Mouse (Mus musculus) T-helper 2 cell (primary cell): Measurements from ENCODE around the gene Haus8.
"Not testable (repeated sequence)": the region's sequence is repeated elsewhere in the genome, so short reads cannot be mapped to it uniquely, and the experiment has no call there.

Source experiments
- in situ Hi-C: fragments of 300-600 bp; cut with MboI, MseI; formaldehyde crosslinking; loops from one replicate; pipeline ENCODE4 v1.15.1; 2025; ENCODE audit warnings: high pct_unique_total_duplicates

Haus8 gene

DNA sequence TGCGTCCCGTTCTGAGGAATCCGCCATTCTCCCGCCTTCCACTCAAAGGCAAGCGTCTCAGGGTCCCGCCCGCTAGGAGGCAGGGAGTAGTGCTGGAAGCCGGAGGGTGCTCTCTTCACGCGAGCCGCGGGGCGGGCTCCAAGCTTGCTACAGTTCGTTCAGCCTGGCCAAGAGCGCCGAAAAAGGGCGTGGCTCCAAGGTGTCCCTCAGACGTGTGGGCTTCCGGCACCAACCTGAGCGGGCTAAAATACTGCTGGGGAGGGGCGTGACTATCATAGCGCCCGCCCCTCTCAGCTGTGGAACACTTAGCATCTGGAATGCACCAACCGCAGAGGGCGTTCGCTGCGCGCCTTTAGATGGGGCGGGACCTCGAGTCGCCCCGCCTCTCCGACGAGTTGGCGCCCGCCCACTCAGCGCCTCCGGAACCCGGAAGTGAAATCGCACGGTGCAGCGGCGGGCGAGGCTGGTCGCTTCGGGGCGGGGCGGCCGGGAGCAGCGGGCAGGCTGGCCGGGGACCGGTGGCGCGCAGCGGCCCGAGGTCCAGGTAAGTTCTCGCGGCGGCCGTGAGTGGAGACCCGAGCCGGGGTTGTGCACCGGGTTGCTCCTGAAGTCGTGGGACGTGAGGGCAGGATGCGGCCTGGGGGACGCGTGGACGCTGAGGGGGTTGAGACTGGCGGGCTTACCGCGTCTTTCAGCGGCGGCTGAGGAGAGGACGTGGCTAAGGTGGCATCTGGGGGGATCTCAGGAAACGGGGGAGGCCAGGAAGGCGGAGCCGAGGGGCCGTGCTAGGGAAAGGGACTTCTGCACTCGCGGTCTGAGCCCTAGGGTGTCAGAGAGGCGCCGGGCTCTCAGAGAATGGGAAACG, at the start of gene Haus8, which contains the start of gene Myo9b:
Gene Haus8, minus strand, starts transcription at position 649 of the 865 bp plus-strand sequence.
Gene Myo9b, plus strand, starts transcription at position 429 of the 865 bp plus-strand sequence.
- in situ Hi-C loops: no loop called here

DNA sequence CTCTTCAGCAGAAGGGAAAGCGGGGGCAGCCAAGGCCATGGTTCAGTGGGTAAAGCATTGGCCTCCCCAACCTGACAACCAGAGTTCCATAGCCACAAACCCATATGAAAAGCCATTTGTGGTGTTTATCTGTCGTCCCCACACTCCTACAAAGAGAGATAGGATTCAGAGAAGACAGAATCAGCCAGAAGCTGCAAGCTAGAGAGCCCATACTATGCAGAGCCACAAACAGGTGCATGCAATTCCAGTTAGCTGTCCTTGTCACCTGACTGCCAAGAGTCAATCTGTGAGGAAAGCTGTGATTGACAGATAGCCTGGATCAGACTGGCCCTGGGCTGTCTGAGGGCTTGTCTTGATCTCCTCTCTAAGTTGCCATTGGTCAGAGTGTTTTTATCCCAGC, 47.0 kb upstream of the Haus8 start:
- in situ Hi-C loops: not testable (repeated sequence)

DNA sequence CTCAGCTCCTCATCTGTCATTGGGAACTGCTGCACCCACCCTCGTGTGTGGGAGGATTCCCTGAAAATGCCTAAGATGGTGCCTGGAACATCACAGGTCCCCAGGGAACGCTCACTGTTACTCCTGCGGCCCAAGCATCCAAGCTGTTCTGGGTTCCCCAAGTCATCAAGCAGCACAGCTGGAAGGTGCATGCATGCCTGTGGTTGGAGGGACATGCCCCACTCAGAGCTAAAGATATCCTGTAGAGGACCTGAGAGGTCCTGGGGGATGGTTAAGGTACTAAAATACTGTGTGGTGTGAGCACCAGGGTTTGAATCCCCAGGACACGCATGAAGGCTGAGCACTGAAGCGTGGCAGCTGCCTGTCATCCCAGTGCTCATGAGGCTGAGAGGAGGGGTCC, 45.9 kb upstream of the Haus8 start:
- in situ Hi-C loops: not testable (repeated sequence)

DNA sequence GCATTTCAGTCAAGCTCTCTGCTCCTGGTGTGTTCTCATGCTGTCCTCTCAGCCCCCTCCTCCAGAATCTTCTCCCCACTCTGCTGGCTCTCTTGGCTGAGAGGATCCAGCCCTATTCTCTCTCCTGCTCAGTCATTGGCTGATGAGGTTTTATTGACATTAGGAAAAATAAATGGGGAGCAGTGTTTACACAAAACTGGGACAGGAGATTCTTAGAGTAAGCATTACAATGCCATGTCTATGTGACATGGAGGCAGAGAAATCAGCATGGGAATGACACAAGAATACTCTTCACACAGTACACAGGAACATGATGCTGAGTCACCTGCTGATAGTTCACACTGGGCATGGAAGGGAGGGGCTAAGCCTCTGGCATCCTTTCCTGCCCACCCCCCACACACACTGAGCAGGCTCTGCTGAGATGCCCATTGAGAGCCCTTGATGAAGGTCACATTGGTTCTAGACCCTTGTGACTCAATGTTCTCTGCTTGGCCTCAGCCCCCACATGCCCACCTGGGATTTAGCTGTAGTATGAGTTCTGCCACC, 43.8 kb upstream of the Haus8 start:
- in situ Hi-C loops: no loop called here

DNA sequence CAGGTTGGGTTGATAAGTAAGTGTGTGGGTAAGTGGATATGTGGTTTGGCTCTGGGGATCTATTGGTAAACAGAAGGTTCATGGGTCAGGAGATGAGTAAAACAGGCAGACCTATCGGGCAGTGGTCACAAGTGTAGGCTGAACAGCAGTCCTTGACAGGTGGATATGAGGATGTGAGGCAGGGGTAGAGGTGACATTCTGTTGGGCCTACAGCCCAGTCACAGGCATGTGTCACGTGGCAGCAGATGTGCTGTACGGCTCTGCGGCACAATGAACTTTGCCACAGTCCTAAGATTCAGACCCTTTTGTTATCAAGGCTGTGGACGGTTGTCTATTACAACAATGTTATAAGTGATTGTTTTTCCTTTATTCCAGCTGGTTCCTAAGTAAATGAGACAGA, 43.2 kb upstream of the Haus8 start:
- in situ Hi-C loops: no loop called here

DNA sequence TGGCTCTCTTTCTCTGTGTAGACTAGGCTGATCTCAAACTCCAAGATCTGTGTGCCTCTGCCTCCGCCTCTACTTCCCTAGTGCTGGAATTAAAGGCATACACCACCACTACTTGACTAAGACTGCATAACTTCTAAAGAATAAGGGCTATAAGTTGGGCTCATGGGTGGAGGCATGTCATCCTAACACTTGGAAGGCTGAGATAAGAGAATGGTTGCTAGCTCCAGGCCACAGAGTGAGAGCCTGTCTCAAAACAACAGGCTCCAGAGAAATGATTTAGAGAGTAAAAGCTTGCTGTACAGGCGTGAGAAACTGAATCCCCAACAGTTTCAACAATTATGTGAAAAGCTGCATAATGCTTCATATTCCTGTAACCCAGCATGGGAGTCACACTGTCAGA, 41.2 kb upstream of the Haus8 start:
- in situ Hi-C loops: no loop called here

DNA sequence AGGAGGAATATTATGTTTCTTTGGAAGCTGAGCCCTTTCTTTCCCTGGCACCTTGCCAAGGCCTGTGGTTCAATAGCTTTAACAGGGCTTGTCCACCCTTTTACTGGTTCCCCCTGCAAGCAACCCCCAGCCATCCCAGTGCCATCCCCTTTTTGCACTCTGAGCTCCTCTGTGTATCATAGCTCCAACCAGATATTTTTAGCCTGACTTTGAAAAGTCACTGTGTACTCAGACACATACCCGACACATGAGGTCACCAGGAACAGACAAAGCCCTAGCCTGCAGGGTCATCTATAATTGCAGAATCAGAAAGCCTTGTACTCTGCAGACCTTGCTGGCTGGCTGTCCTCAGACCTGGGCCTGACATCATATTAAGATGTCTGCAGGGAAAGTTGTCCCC, 40.0 kb upstream of the Haus8 start:
- in situ Hi-C loops: no loop called here

DNA sequence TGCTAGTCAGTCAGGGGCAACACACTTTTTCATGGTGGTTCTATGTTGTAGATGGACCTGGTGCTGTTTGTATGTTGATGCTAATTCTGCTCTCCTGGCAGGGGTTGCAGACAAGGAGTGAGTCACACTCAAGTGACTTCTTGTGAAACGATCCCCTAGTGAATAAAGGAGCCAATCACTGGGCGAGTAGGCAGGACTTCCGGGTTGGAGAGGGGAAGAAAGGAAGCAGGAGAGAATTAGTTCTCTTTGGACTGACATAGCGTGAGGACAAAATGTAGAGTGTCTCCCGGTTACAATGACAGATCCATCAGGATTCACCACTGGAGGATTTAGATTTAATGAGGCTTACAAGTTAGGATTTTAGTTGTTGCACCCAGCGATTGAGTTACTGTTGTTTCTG, 37.7 kb upstream of the Haus8 start:
- in situ Hi-C loops: no loop called here

DNA sequence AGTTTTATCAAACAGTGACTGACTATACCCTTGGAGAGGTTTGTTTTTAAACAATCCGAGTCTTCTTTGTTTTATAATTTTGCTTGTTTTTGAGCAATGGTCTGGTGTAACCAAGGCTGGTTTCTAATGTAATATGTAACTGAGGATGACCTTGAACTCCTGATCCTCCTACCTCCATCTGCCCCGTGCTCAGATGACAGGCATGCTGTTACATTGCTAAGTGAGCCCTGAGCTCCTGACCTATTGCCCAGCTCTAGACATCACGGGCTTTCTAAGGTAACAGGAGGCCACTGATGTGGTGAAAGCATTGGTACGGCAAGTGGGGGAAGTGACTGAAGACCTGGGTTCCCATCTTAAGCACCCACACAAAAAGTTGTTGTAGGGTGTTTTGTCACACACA, 35.2 kb upstream of the Haus8 start:
- in situ Hi-C loops: no loop called here

DNA sequence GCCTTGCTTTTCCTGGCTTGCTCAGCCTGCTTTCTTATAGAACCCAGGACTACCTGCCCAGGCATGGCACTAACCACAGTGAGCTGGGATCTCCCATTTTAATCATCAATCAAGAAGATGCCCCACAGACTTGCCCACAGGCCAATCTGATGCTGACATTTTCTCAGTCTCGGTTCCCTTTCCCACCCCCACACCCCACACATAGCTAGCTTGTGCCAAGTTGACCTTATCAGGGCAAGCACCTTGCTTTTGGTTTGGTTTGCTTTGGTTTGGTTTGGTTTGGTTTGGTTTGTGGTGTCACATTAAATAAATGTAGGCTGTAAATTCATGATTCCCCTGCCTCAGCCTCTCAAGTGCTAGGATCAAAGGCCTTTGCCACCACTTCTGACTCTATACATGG, 34.6 kb upstream of the Haus8 start:
- in situ Hi-C loops: no loop called here

DNA sequence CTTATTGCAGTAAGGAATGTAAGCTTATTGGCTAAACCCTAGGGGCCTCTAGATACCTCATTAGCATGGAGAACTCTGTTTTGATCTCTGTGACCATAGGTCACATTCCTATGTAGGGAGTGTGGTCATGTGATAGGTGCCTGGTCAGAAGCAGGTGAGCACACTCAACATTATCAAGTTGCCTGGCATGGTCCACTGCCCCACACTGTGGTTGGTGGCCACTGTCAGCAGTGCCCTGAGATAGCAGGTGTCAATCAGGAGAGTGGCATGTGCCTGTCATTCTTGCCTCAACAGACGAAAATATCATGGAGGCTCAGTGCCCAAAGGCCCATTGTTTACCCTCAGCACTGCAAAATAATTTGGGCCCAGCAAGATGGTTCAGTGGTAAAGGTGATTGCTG, 33.3 kb upstream of the Haus8 start:
- in situ Hi-C loops: no loop called here

DNA sequence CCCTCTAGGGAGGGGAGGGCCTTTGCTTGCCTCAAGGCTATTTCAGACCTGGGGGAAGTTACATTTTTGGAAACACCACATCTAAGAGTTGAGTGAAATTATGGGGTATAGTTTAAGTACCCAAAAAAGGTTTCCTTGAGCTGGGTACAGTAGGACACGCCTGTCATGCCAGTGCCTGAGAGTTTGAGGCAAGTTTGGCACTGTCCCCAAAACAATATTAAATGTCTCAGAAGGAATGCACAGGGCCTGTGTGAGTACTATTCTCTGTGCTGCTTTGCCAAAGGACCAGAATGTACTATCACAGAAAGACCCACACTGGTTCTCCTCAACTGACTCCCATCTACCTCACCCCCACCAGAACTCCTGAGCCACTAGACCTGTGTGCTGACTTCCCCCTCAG, 30.9 kb upstream of the Haus8 start:
- in situ Hi-C loops: no loop called here

DNA sequence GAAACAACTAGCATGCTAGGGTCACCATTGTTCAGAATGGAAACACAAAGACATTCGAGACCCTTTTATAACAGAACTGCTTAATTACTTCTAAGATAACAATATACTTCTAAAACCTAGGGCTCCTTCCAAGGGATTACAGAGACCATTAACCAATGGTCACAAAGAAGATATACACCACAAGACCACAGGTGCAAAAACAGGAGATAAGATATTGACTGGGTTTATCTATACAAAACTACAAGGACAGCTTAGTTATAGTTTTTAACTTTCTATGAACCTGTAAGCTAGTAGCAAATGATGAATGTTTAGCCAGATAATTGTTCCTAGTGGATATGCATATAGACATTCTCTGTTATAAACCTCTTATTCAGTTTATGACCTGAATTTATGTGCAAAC, 30.1 kb upstream of the Haus8 start:
- in situ Hi-C loops: no loop called here

DNA sequence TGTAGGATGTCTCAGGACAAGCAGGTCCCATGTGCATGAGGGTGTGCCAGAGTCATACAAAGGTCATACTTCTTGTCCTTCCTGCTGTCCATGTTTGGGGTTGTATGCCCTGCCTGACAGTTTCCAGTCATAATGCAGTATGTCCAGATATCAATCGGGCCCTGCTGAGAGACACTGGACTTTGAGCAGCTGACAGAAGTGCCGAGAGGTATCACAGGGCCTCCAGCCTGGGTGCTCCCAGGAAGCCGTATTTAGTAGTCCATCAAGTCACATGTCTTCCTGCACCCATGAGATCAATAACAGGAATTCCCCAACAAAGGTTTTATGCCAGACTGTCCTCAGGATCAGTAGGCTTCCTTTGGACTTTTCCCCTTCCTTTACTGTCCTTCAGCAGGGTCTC, 27.0 kb upstream of the Haus8 start:
- in situ Hi-C loops: no loop called here

DNA sequence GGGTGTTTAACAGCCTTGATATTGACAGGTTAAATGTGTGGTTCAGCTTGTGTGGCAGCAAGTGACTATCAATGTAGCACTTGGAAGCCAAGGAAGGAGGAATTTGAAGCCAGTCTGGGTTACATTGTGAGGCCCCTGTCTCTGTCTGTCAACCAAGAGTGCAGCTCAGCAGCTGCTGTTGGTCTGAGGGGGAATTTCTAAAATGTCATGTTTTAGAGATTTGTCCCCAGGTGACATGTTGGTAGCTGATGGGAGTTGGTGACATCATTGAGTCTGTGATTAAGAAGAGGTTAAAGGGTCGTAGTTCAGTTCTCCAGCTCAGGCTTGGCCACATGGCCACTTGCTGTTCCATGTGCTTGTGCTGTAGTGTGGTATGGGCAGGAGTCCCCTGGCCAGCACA, 24.7 kb upstream of the Haus8 start:
- in situ Hi-C loops: no loop called here

DNA sequence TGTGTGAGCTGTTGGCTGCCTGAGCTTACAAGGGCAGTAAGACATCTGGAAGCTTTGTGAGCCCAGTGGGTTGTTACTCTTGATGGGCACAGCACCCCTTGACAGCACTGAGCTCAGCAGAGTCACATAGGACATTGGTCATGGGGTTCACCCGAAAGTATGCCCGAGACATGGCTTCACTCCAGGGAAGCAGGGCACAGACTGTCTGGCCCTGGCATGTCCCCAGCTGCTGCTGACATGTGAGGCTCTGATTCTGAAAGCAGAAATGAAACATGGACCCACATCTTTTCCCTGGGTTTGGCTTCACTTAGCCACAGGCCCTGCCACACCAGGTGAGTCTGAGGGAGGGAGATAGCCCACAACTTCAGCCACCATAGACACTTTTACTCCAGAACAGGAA, 24.1 kb upstream of the Haus8 start:
- in situ Hi-C loops: no loop called here

DNA sequence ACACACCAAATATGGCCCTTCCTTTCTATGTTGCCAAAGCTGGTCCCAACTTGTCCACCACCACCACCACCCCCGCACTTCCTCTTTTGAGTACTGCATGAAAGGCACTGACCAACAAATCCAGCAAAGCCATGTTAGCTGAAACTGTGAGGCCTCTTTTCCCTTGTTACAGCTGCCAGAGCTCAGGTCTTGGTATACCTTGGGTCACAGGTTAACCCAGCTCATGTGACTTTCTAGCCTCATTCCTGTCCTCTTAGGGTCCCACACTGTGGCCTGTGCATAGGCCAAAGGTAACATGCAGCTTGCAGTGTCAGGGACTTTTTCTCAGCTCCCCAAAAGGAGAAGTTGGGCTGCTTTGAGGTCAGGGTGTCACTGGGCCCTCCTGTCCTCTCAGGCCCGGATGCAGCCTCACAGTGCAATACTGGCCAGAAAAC, 23.5 kb upstream of the Haus8 start:
- in situ Hi-C loops: no loop called here

DNA sequence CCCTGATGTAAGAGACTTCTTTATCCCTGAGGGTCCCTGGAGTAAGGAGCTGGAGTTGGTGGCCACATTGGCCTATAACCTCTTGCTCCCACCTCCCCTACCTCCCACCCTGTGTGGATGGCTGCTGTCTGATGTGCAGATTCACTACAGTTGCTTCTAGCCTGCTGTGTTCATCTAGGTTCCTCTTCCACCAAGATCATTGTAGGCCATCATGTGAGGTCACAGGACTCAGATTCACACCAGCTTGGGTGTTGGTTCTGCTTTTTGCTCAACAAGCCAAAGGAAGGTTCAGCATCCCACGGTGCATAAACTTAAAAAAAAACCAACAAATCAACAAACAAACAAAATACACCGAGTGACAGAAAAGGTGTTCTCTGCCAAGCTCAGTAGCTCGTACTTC, 21.2 kb upstream of the Haus8 start:
- in situ Hi-C loops: not testable (repeated sequence)

DNA sequence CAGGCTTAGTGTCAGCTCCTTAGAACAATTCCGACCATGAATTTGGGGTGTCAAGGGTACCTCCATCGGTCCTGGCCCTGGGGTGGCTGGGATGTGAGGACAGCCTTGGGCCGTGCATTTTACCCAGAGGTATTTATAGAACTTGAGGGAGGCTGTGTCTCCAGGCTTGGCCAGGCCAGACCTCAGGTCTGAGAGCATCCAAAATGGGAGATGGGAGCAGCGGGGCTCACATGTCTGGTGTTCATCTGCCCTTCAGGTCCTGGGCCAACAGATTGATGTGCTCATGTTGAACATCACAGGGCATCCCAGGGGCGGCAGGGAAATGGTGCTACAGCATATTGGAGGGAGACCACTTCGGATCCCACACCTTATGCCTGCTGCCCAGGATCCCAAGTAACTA, 18.6 kb upstream of the Haus8 start:
- in situ Hi-C loops: no loop called here

DNA sequence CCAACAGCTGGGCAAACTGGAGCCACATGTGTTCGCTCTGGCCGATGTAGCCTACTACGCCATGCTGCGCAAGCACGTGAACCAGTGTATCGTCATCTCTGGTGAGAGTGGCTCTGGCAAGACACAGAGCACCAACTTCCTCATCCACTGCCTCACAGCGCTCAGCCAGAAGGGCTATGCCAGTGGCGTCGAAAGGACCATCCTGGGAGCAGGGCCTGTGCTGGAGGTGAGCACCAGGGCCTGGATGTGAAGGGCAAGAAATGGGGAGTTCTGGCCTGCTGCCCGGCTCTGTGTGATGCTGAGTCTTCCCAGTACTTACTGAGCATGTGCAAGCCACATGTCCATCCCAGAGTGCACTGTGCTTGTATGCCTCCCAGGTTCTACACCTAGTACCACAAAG, 18.2 kb upstream of the Haus8 start:
- in situ Hi-C loops: no loop called here

DNA sequence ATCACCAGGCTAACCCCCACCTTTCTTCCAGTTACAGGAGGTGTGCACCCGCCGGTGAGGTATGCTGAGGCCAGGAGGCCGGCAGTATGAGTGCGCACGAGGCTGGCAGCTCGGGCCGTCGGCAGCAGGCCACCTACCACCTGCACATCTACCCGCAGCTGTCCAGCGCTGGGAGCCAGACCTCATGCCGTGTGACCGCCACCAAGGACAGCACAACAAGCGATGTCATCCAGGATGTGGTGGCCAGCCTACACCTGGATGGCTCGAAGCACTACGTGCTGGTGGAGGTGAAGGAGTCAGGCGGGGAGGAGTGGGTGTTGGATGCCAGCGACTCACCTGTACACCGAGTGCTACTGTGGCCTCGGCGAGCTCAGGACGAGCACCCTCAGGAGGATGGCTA, 17.5 kb upstream of the Haus8 start:
- in situ Hi-C loops: no loop called here

DNA sequence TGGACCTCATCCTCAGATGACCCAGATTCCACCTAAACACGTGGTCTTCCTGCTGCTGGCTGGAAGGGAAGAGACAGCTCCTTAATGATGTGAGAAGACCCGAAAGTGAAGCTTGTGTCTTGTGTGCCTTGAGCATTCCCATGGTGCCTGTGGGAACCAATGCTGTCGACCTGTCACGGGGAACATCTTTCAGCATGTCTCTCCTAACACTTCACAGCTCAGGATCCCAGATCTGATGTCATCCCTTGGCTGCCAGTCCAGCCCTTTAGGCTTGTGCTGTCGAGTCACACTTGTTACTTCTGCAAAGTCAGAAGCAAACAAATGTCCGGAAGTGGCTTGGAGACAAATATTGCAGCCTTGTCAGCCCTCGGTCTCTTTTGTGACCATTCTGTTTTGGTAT, 16.4 kb upstream of the Haus8 start:
- in situ Hi-C loops: no loop called here

DNA sequence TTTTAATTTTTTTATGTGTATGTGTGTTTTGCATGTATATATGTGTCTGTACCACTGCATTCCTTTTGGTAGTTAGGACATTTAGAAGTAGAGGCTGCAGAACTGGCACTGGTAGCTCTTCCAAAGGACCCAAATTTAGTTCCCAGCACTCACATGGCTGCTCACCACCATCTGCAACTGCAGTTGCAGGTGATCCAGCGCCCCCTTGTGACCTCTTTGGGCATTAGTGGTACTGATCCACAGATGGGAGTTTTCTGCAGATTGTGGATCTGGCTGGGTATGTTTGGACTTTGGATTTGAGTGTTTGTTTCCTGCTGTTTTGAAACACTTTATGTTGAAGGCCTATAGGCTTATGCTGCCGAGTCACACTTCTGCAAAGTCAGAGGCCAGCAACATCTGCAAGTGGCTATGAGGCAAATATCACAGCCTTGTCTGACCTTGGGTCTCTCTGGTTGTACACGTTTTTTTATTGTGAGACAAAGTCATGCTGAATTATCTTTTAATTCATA, 15.8 kb upstream of the Haus8 start:
- in situ Hi-C loops: no loop called here
